Mouse (Mus musculus) embryo, embryonic 10.5 days (tissue): ENCODE measurements around the gene Gm45716.

Source experiments
- DNase-seq: peaks from one replicate; pipeline ENCODE4 v3.0.0-alpha.2; 2015; ENCODE audit warnings: low spot score

The Gm45716 gene

GRCm38 (mm10) chr11:90283601-90284000 is 96.1 kb downstream of the Gm45716 start:
- DNase-seq: no peak

DNA sequence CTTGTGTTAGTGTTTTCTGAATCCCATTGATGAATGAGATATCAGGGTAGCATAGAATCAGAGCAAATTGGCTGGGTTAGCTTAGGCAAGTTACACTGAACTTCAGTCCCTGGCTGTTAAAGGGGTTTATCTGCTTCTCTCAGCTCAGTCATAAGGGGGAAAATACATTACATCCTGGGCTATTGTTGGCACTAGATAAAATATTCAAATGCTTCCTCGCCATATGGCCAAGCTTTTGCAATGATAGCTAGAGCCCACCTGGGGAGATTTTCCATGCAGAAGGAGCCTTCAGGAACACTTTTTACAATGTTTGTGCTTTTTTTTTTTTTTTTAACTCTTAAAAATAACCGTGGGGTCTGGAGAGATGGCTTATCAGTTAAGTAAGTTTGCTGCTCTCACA is 96.6 kb downstream of the Gm45716 start:
- no peak for DNase-seq

DNA sequence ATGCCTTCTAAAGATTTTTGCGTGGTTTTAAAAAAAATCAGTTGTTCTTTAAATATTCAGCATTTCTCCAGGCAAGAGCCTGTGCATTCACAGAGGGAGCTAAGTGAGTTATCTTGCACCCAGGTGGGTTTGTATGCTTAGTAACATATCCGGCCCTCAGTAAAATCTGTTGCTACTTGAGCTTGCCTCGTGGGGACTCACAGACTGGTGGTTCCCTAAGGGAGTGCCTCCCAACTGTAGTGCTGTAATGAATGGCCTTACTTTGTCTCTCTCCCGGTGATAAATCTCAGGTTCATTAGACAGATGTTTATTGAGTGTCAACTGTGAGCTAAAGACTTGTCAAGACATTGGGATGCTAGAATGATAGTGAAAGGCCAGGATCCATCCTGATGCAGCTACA is 97.1 kb downstream of the Gm45716 start:
- no peak for DNase-seq

DNA sequence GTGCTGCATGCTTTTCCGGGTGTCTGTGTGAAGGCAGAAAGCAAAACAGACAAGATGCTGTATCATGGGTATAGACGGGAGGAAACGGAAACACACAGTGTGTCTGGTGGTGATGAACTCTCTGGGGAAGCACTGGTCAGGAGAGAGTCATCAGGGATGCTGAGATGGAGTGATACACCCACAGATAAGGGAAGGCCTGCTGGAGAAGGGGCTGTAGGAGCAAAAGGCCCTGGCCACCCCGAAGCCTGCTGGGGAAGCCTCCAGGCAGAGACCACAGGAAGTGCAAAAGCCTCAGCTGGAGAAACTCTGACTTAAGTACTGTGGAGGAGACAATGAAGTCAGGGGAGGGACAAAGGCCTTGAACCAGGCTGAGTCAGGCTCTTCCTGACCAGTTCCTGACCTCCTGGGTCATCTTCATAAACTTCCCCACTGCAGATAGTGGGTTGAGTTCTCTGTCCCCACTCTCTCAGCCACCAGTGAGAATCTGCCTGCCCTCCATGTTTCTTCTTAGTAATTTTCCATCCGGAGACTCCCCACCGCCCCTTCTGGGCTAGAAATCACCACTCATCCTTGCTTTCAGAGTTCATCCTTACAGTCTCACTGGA is 99.2 kb downstream of the Gm45716 start:
- no peak for DNase-seq

DNA sequence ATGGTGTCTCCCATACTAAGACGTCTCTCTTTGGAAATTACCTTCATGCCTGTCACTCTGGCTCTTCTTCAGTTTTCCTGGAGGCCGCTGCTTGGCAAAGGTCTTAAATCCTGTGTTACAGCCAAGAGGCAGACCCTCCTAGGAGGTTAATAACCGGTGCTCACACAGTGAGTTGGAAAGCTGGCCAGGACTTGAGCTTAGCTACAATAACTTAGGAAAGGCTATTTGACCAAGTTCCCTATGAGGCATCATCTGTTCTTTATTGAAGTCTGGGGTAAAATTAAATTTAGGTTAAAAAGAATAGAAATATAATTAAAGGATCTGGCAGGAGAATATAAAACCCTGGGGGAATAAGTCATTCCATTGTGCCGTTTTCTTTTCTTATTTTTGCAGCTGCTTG is 103.7 kb downstream of the Gm45716 start:
- no peak for DNase-seq

DNA sequence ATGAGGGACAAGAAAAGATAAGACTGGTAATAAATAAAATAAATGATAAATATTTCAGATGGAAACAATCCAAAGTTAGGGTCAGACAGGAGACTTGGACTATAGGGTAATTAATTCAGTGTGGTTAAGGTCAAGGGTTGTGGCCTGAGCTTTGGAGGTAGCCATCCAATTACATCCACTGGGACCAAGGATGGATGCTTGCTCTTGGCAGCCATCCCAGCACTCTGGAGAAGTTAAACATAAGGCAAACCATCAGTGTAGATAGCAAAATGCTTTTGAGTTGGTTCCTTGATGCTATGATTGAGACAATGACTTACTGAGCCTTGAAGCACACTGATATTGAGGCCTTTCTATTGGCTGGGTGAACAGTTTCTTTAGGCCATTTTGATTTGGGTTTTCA is 105.3 kb downstream of the Gm45716 start:
- no peak for DNase-seq

GRCm38 (mm10) chr11:90294622-90295021 is 107.1 kb downstream of the Gm45716 start:
- no peak for DNase-seq
